Mouse (Mus musculus) stomach, embryonic 15.5 days (tissue): ENCODE results near the gene Vps33b. TPM values are rescaled to one million over a fixed set of nuclear protein-coding genes. Genes with fewer than 3 reads are reported as not detected.

Experiments
- ATAC-seq: fragments of 200-750 bp; cut with Nextera tagmentation; 2 replicates; pipeline ENCODE4 v1.8.0; 2017; ENCODE audit warnings: low read depth, moderate number of reproducible peaks, moderate TSS enrichment; ENCODE audit not compliant: insufficient read depth, low FRiP score
- H3K27ac ChIP-seq: fragments of 300-500 bp; sonication (generic); 2 replicates; pipeline ENCODE4 v1.5.1; 2015; ENCODE audit warnings: mild to moderate bottlenecking, inconsistent platforms
- H3K27me3 ChIP-seq: fragments of 300-500 bp; sonication (generic); replicated peaks from 2 replicates; pipeline ENCODE4 v1.6.1; 2015; ENCODE audit warnings: inconsistent platforms
- H3K36me3 ChIP-seq: fragments of 300-500 bp; sonication (generic); 2 replicates; pipeline ENCODE4 v1.6.1; 2015; ENCODE audit warnings: inconsistent platforms
- H3K4me1 ChIP-seq: fragments of 300-500 bp; sonication (generic); 2 replicates; pipeline ENCODE4 v1.6.1; 2015; ENCODE audit warnings: inconsistent platforms
- H3K4me2 ChIP-seq: fragments of 300-500 bp; sonication (generic); 2 replicates; pipeline ENCODE4 v1.6.1; 2015; ENCODE audit warnings: mild to moderate bottlenecking, inconsistent platforms
- H3K4me3 ChIP-seq: fragments of 300-500 bp; sonication (generic); replicated peaks from 2 replicates; pipeline ENCODE4 v1.5.1; 2015; ENCODE audit warnings: inconsistent platforms
- H3K9ac ChIP-seq: fragments of 300-500 bp; sonication (generic); 2 replicates; pipeline ENCODE4 v1.6.1; 2015; ENCODE audit warnings: inconsistent platforms
- H3K9me3 ChIP-seq: fragments of 300-500 bp; sonication (generic); 2 replicates; pipeline ENCODE4 v1.6.1; 2016; ENCODE audit warnings: inconsistent platforms
- WGBS: fragments of 180-500 bp; shearing (Covaris S2); methylation state at CpG from one replicate; pipeline ENCODE4 v1.1.7; 2015; 5-methylcytosine and 5-hydroxymethylcytosine counted together
- polyA plus RNA-seq: library from polyadenylated mRNA; unstranded; fragments of >200 nt; fragmentation: Nextera tagmentation; extraction: Ambion mirVana; gene quantifications from 2 replicates; pipeline ENCODE4 v1.2.1, GENCODE M21; 2015

Gene Vps33b
- polyA plus RNA-seq, 1 experiment from 2014 or later = 12.9 TPM

DNA sequence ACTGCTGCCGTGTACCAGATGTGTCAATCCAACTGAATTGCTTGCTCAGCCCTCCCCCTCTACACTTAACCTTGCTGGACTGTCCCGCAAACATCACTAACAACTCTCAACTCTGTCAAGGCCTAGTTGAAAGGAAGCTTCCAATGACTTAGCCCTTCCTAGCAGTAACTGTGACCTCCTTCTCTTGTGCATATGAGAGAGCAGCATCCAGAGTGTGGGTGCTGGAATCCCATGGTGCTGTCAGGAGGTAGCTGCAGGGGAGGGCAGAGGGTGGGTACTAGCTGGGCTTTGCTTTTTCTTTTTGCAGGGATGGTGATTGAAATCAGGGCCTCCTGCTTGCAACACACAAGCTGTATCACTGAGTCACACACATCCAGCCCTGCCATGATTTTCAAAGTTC lies 4.0 kb downstream of the Vps33b start:
- no peak overlapping the region for H3K9ac ChIP-seq
- no peak overlapping the region for H3K27ac ChIP-seq
- H3K4me3 ChIP-seq = no peak overlapping the region
- H3K27me3 ChIP-seq = no peaks in the 10 kb centered on the region
- no peak overlapping the region for H3K4me2 ChIP-seq
- no peak for ATAC-seq
- no peaks in the 10 kb centered on the region; the same call in 1 of the 2 replicates for H3K4me1 ChIP-seq
- WGBS = 88% methylated on average over 2 of the region's 2 CpGs
- H3K36me3 ChIP-seq = peaks cover 32% of the 10 kb centered on the region
- no peaks in the 10 kb centered on the region for H3K9me3 ChIP-seq

- 91% methylated on average over 4 of the region's 4 CpGs for WGBS
- H3K9ac ChIP-seq = no peak overlapping the region
- peaks cover 37% of the 10 kb centered on the region for H3K36me3 ChIP-seq
- no peak overlapping the region for H3K4me3 ChIP-seq
- no peaks in the 10 kb centered on the region for H3K27me3 ChIP-seq
- no peaks in the 10 kb centered on the region for H3K9me3 ChIP-seq
- no peak for ATAC-seq
- no peak overlapping the region for H3K4me2 ChIP-seq
- no peak overlapping the region for H3K27ac ChIP-seq
- H3K4me1 ChIP-seq = no peaks in the 10 kb centered on the region
These were observed 6.9 kb downstream of the Vps33b start for GRCm38 (mm10) chr7:80276374-80276773.

- peaks cover 31% of the 10 kb centered on the region for H3K36me3 ChIP-seq
- WGBS = 81% methylated on average over 10 of the region's 10 CpGs
- no peak for ATAC-seq
These were observed 10.6 kb downstream of the Vps33b start for GRCm38 (mm10) chr7:80280032-80280431.

DNA sequence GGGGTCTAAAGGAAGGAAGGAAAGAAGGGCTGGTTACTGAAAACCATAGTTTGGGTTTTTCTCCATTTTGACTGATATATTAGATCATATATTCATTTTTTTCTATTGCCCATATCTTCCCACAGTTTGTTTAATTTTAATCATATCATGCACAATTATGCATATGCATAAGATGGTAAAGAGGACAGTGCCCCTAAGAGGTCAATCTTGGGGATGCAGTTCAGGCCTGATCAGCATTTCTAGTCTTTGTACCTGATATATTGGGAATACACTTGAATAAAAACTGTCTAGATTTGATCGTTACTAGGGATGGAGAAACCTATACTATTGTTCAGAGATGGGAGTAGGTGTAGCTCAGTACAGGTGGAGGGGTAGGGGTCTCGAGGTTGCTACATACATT lies 11.5 kb downstream of the Vps33b start:
- ATAC-seq = no peak
- peaks cover 32% of the 10 kb centered on the region for H3K36me3 ChIP-seq
- H3K27ac ChIP-seq = no peak overlapping the region
- H3K4me2 ChIP-seq = no peak overlapping the region
- H3K4me3 ChIP-seq = no peak overlapping the region
- H3K4me1 ChIP-seq = no peaks in the 10 kb centered on the region
- no peaks in the 10 kb centered on the region for H3K9me3 ChIP-seq
- 84% methylated on average over 2 of the region's 2 CpGs for WGBS
- no peaks in the 10 kb centered on the region for H3K27me3 ChIP-seq
- no peak overlapping the region for H3K9ac ChIP-seq

More at GRCm38 (mm10) chr7:80280032-80280431, 10.6 kb downstream of the Vps33b start:
- Histone ChIP-seq H3K4me3 (no peak overlapping the region), H3K9me3 (no peaks in the 10 kb centered on the region), H3K27ac (no peak overlapping the region), H3K27me3 (no peaks in the 10 kb centered on the region), H3K4me1 (no peaks in the 10 kb centered on the region), H3K4me2 (no peak overlapping the region), H3K9ac (no peak overlapping the region)

GRCm38 (mm10) chr7:80281646-80282045 lies 12.2 kb downstream of the Vps33b start:
- Histone ChIP-seq H3K4me3 (no peak overlapping the region), H3K4me2 (no peak overlapping the region), H3K9me3 (no peaks in the 10 kb centered on the region), H3K9ac (no peak overlapping the region), H3K27me3 (no peaks in the 10 kb centered on the region), H3K36me3 (peaks cover 32% of the 10 kb centered on the region), H3K4me1 (no peaks in the 10 kb centered on the region), H3K27ac (no peak overlapping the region)
- ATAC-seq = no peak
- WGBS = 83% methylated on average over 3 of the region's 3 CpGs

GRCm38 (mm10) chr7:80283226-80283918 lies 13.9 kb downstream of the Vps33b start:
- 82% methylated on average over 3 of the region's 3 CpGs for WGBS
- Histone ChIP-seq H3K4me1 (no peaks in the 10 kb centered on the region), H3K4me3 (no peak overlapping the region), H3K4me2 (no peak overlapping the region), H3K27me3 (no peaks in the 10 kb centered on the region), H3K9me3 (no peaks in the 10 kb centered on the region), H3K27ac (no peak overlapping the region), H3K36me3 (peaks cover 29% of the 10 kb centered on the region), H3K9ac (no peak overlapping the region)
- ATAC-seq = no peak

- Histone ChIP-seq H3K4me1 (no peaks in the 10 kb centered on the region), H3K9ac (no peak overlapping the region), H3K4me2 (no peak overlapping the region), H3K36me3 (peaks cover 29% of the 10 kb centered on the region), H3K27ac (no peak overlapping the region), H3K27me3 (no peaks in the 10 kb centered on the region), H3K4me3 (no peak overlapping the region), H3K9me3 (no peaks in the 10 kb centered on the region)
- ATAC-seq = no peak
- WGBS = 90% methylated on average over 5 of the region's 5 CpGs
These were observed 14.9 kb downstream of the Vps33b start for GRCm38 (mm10) chr7:80284391-80284790.

DNA sequence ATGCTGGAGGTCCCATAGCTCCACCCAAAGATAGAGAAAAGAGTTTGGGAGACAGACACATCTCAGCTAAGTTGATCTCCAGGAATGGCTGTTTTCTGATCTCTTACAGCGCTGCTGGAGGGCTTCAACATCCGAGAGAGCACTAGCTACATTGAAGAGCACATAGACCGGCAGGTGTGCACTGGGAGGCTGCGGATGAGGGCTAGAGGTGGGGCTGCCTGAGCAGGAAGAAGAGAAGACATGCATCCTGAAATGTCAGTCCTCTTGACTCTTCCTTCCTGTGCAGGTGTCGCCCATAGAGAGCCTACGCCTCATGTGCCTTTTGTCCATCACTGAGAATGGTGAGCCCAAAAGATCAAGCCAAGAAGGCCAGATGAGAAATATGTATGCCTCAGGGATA lies 16.3 kb downstream of the Vps33b start:
- no peak overlapping the region for H3K4me3 ChIP-seq
- H3K27ac ChIP-seq = no peak overlapping the region
- H3K4me2 ChIP-seq = no peak overlapping the region
- H3K36me3 ChIP-seq = peaks cover 25% of the 10 kb centered on the region
- no peaks in the 10 kb centered on the region for H3K4me1 ChIP-seq
- no peak overlapping the region for H3K9ac ChIP-seq
- WGBS = 91% methylated on average over 6 of the region's 6 CpGs
- no peaks in the 10 kb centered on the region for H3K9me3 ChIP-seq
- H3K27me3 ChIP-seq = no peaks in the 10 kb centered on the region
- no peak for ATAC-seq

DNA sequence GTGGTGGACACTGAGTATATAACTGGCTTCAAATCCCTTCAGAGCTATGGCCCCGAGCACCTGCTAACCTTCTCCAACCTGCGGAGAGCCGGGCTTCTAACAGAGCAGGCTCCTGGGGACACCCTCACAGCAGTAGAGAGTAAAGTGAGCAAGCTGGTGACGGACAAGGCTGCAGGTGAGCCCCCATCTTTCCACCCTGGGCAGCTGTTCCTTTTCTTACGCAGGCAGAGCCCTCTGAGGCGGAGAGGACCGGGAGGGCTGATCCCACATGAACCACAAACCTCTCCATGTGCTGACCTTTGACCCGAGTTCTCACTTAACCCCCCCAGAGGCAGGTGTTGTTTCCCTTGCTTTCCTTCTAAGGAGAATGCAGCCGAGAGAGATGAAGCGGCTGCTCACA lies 18.3 kb downstream of the Vps33b start:
- no peak overlapping the region for H3K4me3 ChIP-seq
- H3K9ac ChIP-seq = no peak overlapping the region
- no peak overlapping the region for H3K27ac ChIP-seq
- no peak overlapping the region for H3K4me2 ChIP-seq
- 73% methylated on average over 10 of the region's 10 CpGs for WGBS
- no peak for ATAC-seq
- H3K9me3 ChIP-seq = no peaks in the 10 kb centered on the region
- no peaks in the 10 kb centered on the region for H3K27me3 ChIP-seq
- H3K4me1 ChIP-seq = no peaks in the 10 kb centered on the region
- H3K36me3 ChIP-seq = peaks cover 24% of the 10 kb centered on the region

GRCm38 (mm10) chr7:80294062-80294763 lies 24.8 kb downstream of the Vps33b start, which contains the start of gene Prc1:
Gene Prc1, plus strand, starts transcription at chr7:80294450.
- peak; percentile 99 for ATAC-seq
- H3K4me3 ChIP-seq = peak within 1 kb of the TSS; percentile 87
- under 1% methylated on average over 52 of the region's 52 CpGs for WGBS

DNA sequence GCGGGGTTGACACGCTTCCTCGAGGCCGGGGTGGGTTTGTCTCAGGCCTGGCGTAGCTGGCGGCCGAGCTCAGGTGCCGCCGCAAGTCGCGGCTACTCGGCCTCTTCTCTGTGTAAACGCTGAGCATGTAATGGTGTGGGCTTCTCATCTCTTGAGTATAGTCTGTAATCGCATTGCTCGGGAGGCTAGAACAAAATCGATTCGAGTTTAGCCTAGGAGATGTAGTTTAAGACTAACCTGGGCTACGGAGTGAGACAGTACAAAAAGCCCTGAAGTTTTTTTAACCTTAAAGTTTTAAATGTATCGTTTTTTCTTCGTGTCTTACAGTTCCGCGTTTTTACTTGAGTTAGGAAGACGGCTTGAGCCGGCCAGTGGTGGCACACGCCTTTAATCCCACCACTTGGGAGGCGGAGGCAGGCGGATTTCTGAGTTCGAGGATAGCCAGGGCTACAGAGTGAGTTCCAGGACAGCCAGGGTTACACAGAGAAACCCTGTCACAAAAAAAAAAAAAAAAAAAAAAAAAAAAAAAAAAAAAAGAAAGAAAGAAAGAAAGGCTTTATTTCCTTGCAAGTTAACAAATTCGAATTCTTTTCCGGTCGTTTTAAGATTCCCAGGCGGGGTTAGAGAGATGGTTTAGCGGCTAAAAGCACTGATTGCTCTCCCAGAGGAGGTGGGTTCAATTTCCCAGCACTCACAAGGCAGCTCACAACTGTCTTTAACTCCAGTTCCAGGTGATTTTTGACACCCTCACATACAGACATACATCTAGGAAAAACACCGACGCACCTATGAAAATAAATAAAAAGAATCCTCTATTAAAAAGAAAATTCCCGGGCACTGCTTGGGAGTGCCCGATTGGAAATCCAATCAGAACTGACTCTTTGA lies 25.6 kb downstream of the Vps33b start:
- Histone ChIP-seq H3K9me3 (no peaks in the 10 kb centered on the region), H3K27me3 (no peaks in the 10 kb centered on the region), H3K4me1 (0 out of 2 replicates have a peak, but pooled peaks cover 12% of the 10 kb centered on the region), H3K9ac (peak overlapping the region; percentile 78), H3K4me3 (peak overlapping the region; percentile 87), H3K4me2 (peak overlapping the region; percentile 78), H3K36me3 (0 out of 2 replicates have a peak, but pooled peaks cover 3% of the 10 kb centered on the region), H3K27ac (peak overlapping the region; percentile 87)
- ATAC-seq = peak; percentile 44
- WGBS = 7% methylated on average over 37 of the region's 37 CpGs

More at GRCm38 (mm10) chr7:80294062-80294763, 24.8 kb downstream of the Vps33b start, which contains the start of gene Prc1:
- H3K9ac ChIP-seq = peak within 1 kb of the TSS; percentile 78
- H3K36me3 ChIP-seq = 0 out of 2 replicates have a peak, but pooled peaks cover 3% of the 10 kb centered on the region
- H3K4me2 ChIP-seq = peak within 1 kb of the TSS; percentile 78
- H3K27ac ChIP-seq = peak within 1 kb of the TSS; percentile 87
- no peaks in the 10 kb centered on the region for H3K27me3 ChIP-seq
- H3K9me3 ChIP-seq = no peaks in the 10 kb centered on the region
- H3K4me1 ChIP-seq = 0 out of 2 replicates have a peak, but pooled peaks cover 12% of the 10 kb centered on the region
